Mouse (Mus musculus) lung, adult 2 months (tissue): Measurements from ENCODE around the gene B430306N03Rik.

Source experiments
- CTCF ChIP-seq: fragments of 200-500 bp; IDR thresholded peaks from 2 replicates; pipeline ENCODE4 v1.5.1; 2011; ENCODE audit warnings: mild to moderate bottlenecking, low read length, control low read depth; ENCODE audit not compliant: insufficient read depth
- POLR2A ChIP-seq: fragments of 200-500 bp; IDR thresholded peaks from 2 replicates; pipeline ENCODE4 v1.6.1; 2011; ENCODE audit warnings: low read depth, mild to moderate bottlenecking, control low read depth, low read length, borderline replicate concordance; ENCODE audit errors: extremely low read depth

GRCm38 (mm10) chr17:48376102-48376501 lies 60.2 kb downstream of the B430306N03Rik start:
- TF ChIP-seq CTCF (no peak), POLR2A (no peak)
